Mouse (Mus musculus) liver, embryonic 14 days (tissue): ENCODE measurements around the gene Satb2. TPM values are rescaled to one million over a fixed set of nuclear protein-coding genes. Genes with fewer than 3 reads are reported as not detected.

ENCODE experiments used
- polyA plus RNA-seq: library from polyadenylated mRNA; depleted of rRNA; stranded (reverse); fragments of >200 nt; gene quantifications from 2 replicates; pipeline ENCODE4 v1.2.3, GENCODE M21; 2012; rRNA removed

Gene Satb2
- 0.06 and 0.07 TPM in 2 replicates for polyA plus RNA-seq

GRCm38 (mm10) chr1:56978151-56978700 is at the start of gene Satb2:
Gene Satb2 (minus strand): TSS chr1:56978650.

